Mouse (Mus musculus) G1E (cell line): ENCODE results near the gene Ralgapa2.

Experiments
- CTCF ChIP-seq: IDR thresholded peaks from 2 replicates; pipeline ENCODE4 v1.5.1; 2012; ENCODE audit warnings: low read depth, low read length, inconsistent platforms, mixed read lengths
- POLR2AphosphoS5 ChIP-seq: IDR thresholded peaks from 2 replicates; pipeline ENCODE4 v1.6.1; 2012; ENCODE audit warnings: low read depth, low read length, inconsistent platforms; ENCODE audit not compliant: insufficient replicate concordance
- TAL1 ChIP-seq: conservative IDR thresholded peaks from 2 replicates; pipeline ENCODE4 v1.6.1; 2012; ENCODE audit warnings: low read depth, low read length, inconsistent platforms, mixed read lengths

- TF ChIP-seq CTCF (no peak), POLR2AphosphoS5 (no peak), TAL1 (no peak)
Observed at GRCm38 (mm10) chr2:146443291-146443875, 68.8 kb downstream of the Ralgapa2 start.
